8 mouse cellular contexts compared by ENCODE assay signal in the genomic region with DNA sequence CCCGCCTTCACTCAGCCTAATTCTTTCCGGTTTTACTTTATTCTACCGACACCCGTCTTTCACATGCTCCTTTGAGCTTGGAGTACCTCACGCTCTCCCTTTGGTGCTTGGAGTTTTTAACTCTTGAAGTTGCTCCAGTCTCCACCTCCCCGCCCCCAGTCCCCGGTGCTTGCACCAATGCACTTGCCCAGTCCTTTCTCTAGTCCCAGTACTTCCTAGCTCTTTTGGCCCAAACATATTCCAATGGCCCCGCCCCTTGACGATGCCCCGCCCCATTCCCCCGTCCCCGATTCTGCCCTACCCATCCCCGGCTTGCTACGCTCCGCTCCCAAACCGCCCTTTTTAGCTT. TPM values are rescaled to one million over a fixed set of nuclear protein-coding genes. Genes with fewer than 3 reads are reported as not detected.
A peak's percentile ranks its signal among the peaks of the same experiment; 100 is the strongest.
DNase-seq lines count a peak whose midpoint lies in the region; ATAC-seq and TF ChIP-seq lines count a peak whose summit lies in the region.

No protein-coding gene starts in this region.

- no peak for ATAC-seq in forebrain, embryonic 16.5 days
- ATAC-seq in inflammation-experienced regulatory T-cells, adult 6 months = peak; percentile 51
- ATAC-seq in liver, embryonic 15.5 days (ENCODE audit: insufficient read depth) = peak; percentile 79
- ATAC-seq in neural tube, embryonic 14.5 days (ENCODE audit: low read depth) = no peak; the same call in 1 of the 2 replicates

- no peak for TF ChIP-seq POLR2A in bone marrow macrophage, adult 2 months (IDR thresholded peaks at IDR 0.05; ENCODE audit: borderline replicate concordance, low read depth, low read length)

- H3K9me3 ChIP-seq in forebrain, embryonic 16.5 days (ENCODE audit: control insufficient read depth, low read length) = no peaks in the 10 kb centered on the region
- H3K9me3 ChIP-seq in liver, embryonic 15.5 days (replicated peaks) = no peaks in the 10 kb centered on the region
- H3K9me3 ChIP-seq in neural tube, embryonic 14.5 days (ENCODE audit: control insufficient read depth, low read length) = no peaks in the 10 kb centered on the region

- 2% methylated on average over 15 of the region's 16 CpGs for WGBS in forebrain, embryonic 16.5 days
- under 1% methylated on average over 16 of the region's 16 CpGs for WGBS in liver, embryonic 15.5 days (ENCODE audit: insufficient replicate concordance)
- 1% methylated on average over 16 of the region's 16 CpGs for WGBS in neural tube, embryonic 14.5 days

- peak overlapping the region; percentile 88 for H3K9ac ChIP-seq in forebrain, embryonic 16.5 days (replicated peaks; ENCODE audit: low read depth, low read length)
- peak overlapping the region; percentile 83 for H3K9ac ChIP-seq in liver, embryonic 15.5 days
- peak overlapping the region; percentile 49 for H3K9ac ChIP-seq in neural tube, embryonic 14.5 days (replicated peaks; ENCODE audit: low read depth, low read length)

- H3K36me3 ChIP-seq in forebrain, embryonic 16.5 days (ENCODE audit: control insufficient read depth, insufficient read depth) = no peaks in the 10 kb centered on the region
- no peaks in the 10 kb centered on the region for H3K36me3 ChIP-seq in liver, embryonic 15.5 days (replicated peaks)
- no peaks in the 10 kb centered on the region for H3K36me3 ChIP-seq in neural tube, embryonic 14.5 days (ENCODE audit: control insufficient read depth, insufficient read depth, low read length)

- peaks cover 5% of the 10 kb centered on the region for H3K4me1 ChIP-seq in bone marrow macrophage, adult 2 months (ENCODE audit: control insufficient read depth, insufficient read depth, low read length)
- peaks cover 13% of the 10 kb centered on the region for H3K4me1 ChIP-seq in forebrain, embryonic 16.5 days (replicated peaks; ENCODE audit: control insufficient read depth, insufficient read depth, low read length)
- peaks cover 15% of the 10 kb centered on the region for H3K4me1 ChIP-seq in liver, embryonic 15.5 days (replicated peaks)
- peaks cover 7% of the 10 kb centered on the region for H3K4me1 ChIP-seq in neural tube, embryonic 14.5 days (ENCODE audit: control insufficient read depth, insufficient read depth, low read length)

- H3K4me3 ChIP-seq in bone marrow macrophage, adult 2 months (ENCODE audit: insufficient read depth, low read length) = peak overlapping the region; percentile 86
- peak overlapping the region; percentile 79 for H3K4me3 ChIP-seq in forebrain, embryonic 16.5 days (replicated peaks; ENCODE audit: low read length)
- H3K4me3 ChIP-seq in liver, embryonic 15.5 days (replicated peaks) = peak overlapping the region; percentile 82
- H3K4me3 ChIP-seq in neural tube, embryonic 14.5 days (ENCODE audit: low read depth, low read length) = peak overlapping the region; percentile 88

- no peak for TF ChIP-seq CTCF in bone marrow macrophage, adult 2 months (IDR thresholded peaks at IDR 0.05; ENCODE audit: low read depth, low read length)

- H3K4me2 ChIP-seq in forebrain, embryonic 16.5 days (ENCODE audit: low read length) = peak overlapping the region; percentile 72
- peak overlapping the region; percentile 75 for H3K4me2 ChIP-seq in liver, embryonic 15.5 days
- H3K4me2 ChIP-seq in neural tube, embryonic 14.5 days (ENCODE audit: low read depth, low read length) = peak overlapping the region; percentile 56

- H3K27ac ChIP-seq in bone marrow macrophage, adult 2 months (ENCODE audit: insufficient read depth, low read depth, low read length) = peak overlapping the region; percentile 66
- H3K27ac ChIP-seq in forebrain, embryonic 16.5 days (ENCODE audit: low read length) = peak overlapping the region; percentile 77
- peak overlapping the region; percentile 99 for H3K27ac ChIP-seq in liver, embryonic 15.5 days (replicated peaks)
- H3K27ac ChIP-seq in neural tube, embryonic 14.5 days (ENCODE audit: low read depth, low read length) = peak overlapping the region; percentile 83

- no peaks in the 10 kb centered on the region for H3K27me3 ChIP-seq in forebrain, embryonic 16.5 days (replicated peaks; ENCODE audit: control insufficient read depth, insufficient read depth, low read length)
- no peaks in the 10 kb centered on the region for H3K27me3 ChIP-seq in liver, embryonic 15.5 days
- no peaks in the 10 kb centered on the region for H3K27me3 ChIP-seq in neural tube, embryonic 14.5 days (ENCODE audit: control insufficient read depth, insufficient read depth, low read length)

- DNase-seq in ovary, adult 18-20 months (ENCODE audit: low spot score) = peak; percentile 73
- no peak for DNase-seq in ovary, postnatal 14 days (ENCODE audit: low spot score)
- no peak for DNase-seq in cerebellum, adult 9-10 months

RNA-seq across cellular contexts. Expression of gene Nek1, which starts 0.5 kb away (rescaled TPM):
- 5.9 and 8.5 TPM in 2 replicates for polyA plus RNA-seq in bone marrow macrophage, adult 2 months (2012; ENCODE audit: insufficient read depth, insufficient read length, missing spikeins)
- polyA plus RNA-seq in forebrain, embryonic 16.5 days (2015; fragmentation: Nextera tagmentation; extraction: Ambion mirVana) = 25.2 and 26.0 TPM in 2 replicates
- polyA plus RNA-seq in inflammation-experienced regulatory T-cells, adult 6 months (2017; shearing (Covaris generic)) = 1 to 10 TPM; 5.5 to 7.3 (median 5.7) TPM
- 6.9 and 7.1 TPM in 2 replicates for polyA plus RNA-seq in liver, embryonic 15.5 days (2015; fragmentation: Nextera tagmentation; extraction: Ambion mirVana)
- 33.0 and 42.9 TPM in 2 replicates for polyA plus RNA-seq in neural tube, embryonic 14.5 days (2014; fragmentation: Nextera tagmentation; extraction: Ambion mirVana)

RNA-seq across cellular contexts. Expression of gene Clcn3, which starts 9.4 kb away (rescaled TPM):
- polyA plus RNA-seq in bone marrow macrophage, adult 2 months (2012; ENCODE audit: insufficient read depth, insufficient read length, missing spikeins) = 27.7 and 27.8 TPM in 2 replicates
- 70.6 and 72.5 TPM in 2 replicates for polyA plus RNA-seq in forebrain, embryonic 16.5 days (2015; fragmentation: Nextera tagmentation; extraction: Ambion mirVana)
- polyA plus RNA-seq in inflammation-experienced regulatory T-cells, adult 6 months (2017; shearing (Covaris generic)) = 10 to 100 TPM; 19.2 to 24.6 (median 24.4) TPM
- 37.5 and 40.0 TPM in 2 replicates for polyA plus RNA-seq in liver, embryonic 15.5 days (2015; fragmentation: Nextera tagmentation; extraction: Ambion mirVana)
- 80.7 and 90.1 TPM in 2 replicates for polyA plus RNA-seq in neural tube, embryonic 14.5 days (2014; fragmentation: Nextera tagmentation; extraction: Ambion mirVana)

Comparison
In these comparisons a context has a peak if more than half of its experiments do, and no peak if none do; other contexts are left out.
1. ATAC-seq: peak in inflammation-experienced regulatory T-cells, adult 6 months (single experiment) and liver, embryonic 15.5 days (single experiment); none in forebrain, embryonic 16.5 days (single experiment) and neural tube, embryonic 14.5 days (single experiment).
2. Peak in every context shown above with its lines, with median percentiles within 50 percentile points of each other: H3K27ac ChIP-seq, H3K4me3 ChIP-seq, H3K4me2 ChIP-seq and H3K9ac ChIP-seq.